Mouse (Mus musculus) left cerebral cortex, adult 8-10 months (tissue): ENCODE data around the gene Tnip1. TPM values are rescaled to one million over a fixed set of nuclear protein-coding genes. Genes with fewer than 3 reads are reported as not detected.

Experiments
- DNase-seq, 2 experiments: peaks; one replicate each; pipeline ENCODE4 v3.0.0; 2022; ENCODE audit warnings: low spot score in 2 of 2
- total RNA-seq, 4 experiments: library from RNA; stranded (reverse); gene quantifications; 2 replicates each; pipeline ENCODE4 v1.2.4; 2022

Tnip1 gene
- total RNA-seq, 4 experiments from 2014 or later: 33.0 to 36.3 (median 34.9) TPM

DNA sequence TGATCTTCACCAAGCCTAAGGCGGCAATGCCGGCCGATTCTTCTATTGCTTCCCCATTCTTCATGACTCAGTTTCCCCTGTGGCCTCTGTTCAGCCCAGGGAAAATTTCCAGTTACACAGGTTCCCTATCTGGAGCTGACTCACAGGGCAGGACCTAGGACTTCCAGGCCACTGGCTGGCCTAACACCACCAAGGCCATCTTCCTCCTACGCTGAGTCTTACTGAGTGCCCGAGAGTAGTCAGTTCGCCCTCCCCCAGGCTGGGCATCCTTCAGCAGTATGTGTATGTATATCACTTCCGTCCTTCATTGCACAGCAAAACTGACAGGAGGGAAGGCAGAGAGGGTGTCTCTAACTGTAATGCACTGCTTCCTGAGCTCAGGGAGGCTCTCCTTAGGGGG lies 28.5 kb downstream of the Tnip1 start:
- DNase-seq: no peak

DNA sequence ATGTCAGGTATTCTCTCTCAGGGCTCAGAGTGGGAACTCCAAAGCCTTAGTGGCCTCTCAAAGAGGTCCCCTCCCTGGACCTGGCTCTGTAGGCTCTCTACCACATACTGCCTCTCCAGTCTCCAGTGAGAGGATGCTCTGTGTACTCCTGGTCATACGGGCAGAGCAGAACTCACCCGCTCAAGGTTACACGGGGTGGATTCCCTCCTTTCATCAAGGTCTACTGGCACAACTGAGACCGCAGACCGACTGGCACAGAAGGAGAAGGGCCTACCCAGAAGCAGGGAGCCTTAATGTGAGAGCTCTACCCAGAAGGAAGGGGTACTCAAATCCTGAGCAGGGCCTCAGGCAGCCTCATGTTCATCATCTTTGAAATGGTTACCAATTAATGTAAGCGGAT lies 30.2 kb downstream of the Tnip1 start:
- no peak for DNase-seq

DNA sequence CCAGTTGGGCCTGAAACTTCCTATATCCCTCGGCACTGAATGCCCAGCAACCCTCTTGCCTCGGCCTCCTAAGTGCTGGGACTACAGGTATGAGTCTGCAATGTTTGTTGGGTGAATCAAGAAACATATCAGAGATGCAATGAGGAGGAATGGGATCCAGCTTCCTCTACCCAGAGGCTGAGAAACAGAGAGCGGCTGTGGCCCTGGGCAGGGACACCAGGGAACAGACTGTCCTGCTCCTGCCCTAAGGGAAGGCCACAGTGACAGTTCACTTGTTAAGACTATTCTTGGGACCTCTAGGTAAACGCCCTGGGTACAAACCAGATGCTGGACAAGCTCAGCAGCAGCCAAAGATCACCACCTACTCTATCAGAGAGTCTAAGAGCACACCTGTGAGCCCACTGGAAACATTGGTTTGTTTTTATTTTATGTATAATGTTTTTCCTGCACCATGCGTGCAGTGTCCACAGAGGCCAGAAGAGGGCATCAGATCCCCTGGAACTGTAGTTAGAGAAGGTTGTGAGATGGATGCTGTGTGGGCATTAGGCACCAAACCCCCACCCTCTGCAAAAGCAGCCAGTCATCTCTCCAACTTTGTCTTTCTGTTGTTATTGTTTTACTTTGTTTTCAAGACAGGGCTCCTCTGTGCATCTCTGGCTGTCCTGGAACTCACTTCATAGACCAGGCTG lies 31.2 kb downstream of the Tnip1 start:
- peak in 1 of 2 experiments; percentile 41 for DNase-seq

DNA sequence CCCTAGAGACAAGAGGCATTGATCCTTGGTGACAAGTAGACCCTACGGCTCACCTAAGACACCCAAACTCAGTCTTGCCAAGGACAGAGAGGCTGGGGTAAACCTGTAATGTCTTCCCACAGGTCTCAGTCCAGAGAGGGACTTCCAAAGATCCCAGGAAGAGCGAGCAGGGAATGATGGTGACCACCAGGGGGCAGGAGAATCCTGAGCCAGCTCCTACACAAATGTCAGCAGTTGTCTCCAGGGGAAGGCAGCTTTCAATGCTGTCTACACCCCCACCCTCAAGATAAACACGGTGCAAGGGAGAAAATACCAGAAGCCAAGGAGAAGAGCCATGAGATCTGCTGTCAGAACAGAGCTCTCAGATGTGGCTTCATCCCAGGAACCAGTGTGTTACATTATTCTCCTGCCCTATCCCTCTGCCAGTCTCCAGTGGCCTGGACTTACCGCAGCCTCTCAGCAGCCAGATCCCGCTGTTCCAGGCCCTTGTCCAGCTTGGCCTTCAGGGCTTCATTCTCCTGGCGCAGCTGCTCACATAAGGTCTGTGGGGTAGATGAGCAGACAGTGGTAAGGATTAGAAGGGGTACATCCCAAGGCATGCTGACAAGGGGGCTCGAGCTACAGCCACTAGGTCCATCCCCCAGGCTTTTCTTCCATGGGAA lies 32.3 kb downstream of the Tnip1 start:
- DNase-seq: no peak

- DNase-seq: no peak
Observed at GRCm38 (mm10) chr11:54929744-54930143, 33.0 kb downstream of the Tnip1 start.

GRCm38 (mm10) chr11:54929290-54929689 lies 33.4 kb downstream of the Tnip1 start:
- DNase-seq: no peak

DNA sequence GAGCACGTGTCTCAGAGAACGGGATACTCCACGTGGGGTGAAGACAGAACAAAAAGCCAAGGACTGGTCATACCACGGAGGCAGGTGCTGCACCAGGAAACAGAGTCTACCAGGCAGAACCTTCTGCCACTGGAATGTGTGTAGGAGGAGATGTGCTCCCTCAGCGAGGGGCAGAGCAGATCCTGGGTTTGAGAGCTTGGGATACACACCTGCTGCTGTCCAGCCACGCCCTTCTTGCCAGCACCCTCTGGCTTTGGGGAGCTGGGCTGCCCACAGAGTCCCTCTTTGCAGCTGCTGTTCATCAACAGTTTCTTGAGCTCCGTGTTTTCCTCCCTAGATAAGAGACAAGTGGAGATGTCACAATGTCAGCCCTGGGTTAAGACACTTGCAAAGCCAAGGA lies 33.8 kb downstream of the Tnip1 start:
- no peak for DNase-seq

GRCm38 (mm10) chr11:54928219-54928618 lies 34.5 kb downstream of the Tnip1 start:
- DNase-seq: no peak

DNA sequence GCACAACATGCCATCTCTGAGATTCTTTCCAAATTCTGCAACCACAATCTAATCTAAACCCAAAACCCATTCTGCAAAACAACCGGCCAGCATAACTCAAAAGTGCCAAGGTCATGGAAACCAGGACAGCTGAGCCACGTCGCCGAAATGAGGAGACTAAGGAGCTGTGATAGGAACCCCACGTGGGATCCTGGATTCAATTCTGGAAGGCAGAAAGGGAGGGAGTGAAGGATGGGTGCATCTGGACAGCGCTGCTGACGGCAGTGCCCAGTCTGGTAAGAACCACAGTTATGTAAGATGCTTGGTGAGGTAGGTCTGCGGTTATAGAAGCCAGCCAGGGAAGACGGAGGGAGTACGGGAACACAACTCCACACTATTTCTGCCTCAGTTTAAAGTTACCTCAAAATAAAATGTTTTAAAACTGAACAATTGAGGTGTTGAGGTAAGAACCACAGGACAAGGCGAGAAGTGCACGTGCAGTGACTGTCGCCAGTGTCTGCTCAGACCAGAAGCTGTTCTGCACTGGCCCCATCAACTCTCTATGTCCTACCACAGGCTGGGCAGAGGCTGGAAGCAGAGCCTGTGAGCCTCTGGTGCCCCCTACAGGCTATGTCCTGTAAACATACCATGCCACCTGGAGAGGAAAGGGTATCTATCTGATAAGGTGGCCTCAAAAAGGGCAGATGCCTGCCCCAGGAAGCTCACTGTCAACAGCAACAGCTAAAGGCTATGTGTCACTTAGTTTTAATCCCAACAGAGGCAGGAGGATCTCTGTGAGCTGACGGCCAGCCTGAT lies 35.2 kb downstream of the Tnip1 start:
- DNase-seq: peak in 1 of 2 experiments; percentile 39

- DNase-seq: no peak
Observed at GRCm38 (mm10) chr11:54924145-54924544, 38.6 kb downstream of the Tnip1 start.

DNA sequence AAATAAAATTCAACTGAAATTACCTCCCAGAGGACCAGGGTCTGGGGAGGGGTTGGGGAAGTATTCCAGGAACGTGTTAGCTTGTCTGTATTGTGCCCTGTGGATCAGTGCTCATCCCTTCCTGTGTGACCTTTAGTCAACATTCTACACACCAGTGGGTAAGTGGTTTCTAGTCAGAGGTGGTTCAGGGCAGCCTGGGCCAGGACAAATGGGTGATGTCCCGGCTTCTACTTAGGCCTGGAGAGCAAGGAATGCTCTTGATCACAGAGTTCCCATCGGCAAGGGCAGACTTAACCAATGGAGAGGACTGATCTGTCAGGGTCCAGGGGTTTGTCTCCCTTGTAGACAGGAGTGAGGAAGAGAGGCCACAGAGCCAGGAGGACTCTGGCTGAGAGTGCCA lies 40.2 kb downstream of the Tnip1 start:
- no peak for DNase-seq

DNA sequence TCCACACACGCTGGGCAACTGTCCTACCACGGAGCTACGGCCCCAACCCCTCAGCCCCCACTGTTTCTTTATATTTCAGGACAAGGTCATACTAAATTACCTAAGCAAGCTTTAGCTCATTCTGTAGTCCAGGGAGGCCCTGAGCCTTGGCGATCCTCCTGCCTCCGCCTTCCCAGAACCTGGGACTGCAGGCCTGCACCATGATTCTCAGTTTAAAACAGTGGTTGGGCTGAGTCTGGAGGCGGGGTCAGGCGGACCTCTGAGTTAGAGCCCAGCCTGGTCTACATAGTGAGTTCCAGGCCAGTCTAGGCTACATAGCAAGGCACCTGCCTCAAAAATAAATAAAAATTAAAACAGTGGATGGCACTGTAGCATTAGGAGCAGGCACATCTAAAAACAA lies 40.9 kb downstream of the Tnip1 start:
- no peak for DNase-seq

DNA sequence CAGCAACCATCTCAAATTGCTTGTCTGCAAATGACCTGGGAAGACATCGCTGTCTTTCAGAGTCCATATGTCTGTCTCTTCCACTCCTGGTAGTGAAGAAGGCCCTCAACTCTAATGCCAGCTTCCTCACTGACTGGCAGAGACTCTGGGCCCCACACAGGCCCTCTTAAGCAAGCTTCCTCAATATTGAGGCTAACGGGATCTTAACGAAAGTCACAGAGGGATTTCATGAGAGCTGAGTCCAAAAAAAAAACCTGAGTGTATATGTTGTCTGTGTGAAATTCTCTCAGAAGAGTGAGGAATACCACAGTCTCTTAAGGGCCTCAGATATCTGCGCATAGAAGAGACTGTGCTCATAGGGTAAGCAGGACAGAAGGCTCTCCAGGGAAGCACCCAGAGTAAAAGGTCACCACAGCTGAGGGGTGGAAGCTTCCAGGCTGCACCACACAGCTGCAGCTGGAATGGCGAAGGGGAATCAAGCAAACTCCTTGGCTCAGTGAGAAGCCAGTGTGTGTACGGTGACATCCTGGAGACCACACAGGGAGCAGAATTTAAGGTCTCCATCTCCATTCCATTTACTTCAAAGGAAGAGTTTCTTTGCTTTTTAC lies 41.6 kb downstream of the Tnip1 start:
- no peak for DNase-seq

DNA sequence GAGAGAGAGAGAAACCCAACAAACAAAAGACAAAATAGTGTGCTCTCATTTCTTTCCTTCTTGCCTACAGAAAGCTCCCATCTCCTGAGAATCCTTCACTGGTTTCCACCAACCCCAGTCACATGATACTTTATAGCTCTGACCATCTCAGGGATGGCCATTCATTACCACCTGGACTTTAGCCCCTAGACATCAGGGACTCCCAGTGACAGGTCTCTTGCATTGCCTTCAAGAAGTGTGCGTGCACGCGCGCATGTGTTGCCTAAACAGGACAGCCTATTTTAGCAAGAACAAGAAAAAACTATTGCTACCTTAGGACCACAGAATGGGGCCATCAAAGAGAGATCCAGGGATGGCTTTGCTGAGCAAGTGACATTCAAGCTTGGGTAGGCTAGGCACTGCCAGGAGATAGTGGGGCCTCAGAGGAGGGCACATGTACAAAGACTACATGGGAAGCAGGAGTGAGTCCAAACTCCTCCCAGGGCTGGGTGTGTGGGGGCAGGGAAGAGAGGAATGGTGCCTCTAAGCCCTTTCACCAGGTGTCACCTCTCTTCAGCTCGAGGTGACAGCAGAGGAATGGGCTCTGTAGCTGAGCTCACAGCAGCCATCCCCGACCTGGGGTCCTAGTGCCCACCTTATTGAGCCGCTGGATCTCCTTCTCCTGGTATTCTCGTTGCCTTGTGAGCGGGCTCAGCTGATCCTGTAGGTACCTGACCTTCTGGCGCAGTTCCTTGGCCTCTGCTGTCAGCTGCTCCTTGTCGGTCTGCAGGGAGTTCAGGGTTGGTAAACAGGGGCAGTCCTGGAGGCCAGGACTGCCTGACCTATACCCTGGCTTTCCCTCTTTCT lies 42.4 kb downstream of the Tnip1 start:
- no peak for DNase-seq

GRCm38 (mm10) chr11:54918273-54918672 lies 44.4 kb downstream of the Tnip1 start:
- DNase-seq: no peak

DNA sequence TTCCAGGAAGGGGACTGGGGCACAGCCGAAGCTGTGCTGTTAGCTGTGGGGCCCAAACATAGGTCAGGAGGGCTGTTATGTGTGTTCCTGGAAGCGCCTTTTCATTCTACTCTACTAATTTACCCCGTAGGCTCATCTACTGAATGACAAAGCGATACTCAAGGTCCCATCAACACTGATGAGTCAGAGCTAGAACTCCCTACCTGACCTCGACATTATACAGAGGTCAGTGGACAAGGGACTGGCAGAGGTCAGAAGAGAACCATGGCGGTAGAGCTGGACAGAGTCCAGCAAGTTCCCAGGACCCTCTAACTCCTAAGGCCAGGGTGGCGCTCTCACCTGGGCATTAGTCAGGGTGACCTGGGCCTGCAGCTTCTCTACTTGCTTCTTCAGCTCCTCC lies 45.3 kb downstream of the Tnip1 start:
- DNase-seq: no peak

GRCm38 (mm10) chr11:54913841-54914240 lies 48.9 kb downstream of the Tnip1 start:
- no peak for DNase-seq

DNA sequence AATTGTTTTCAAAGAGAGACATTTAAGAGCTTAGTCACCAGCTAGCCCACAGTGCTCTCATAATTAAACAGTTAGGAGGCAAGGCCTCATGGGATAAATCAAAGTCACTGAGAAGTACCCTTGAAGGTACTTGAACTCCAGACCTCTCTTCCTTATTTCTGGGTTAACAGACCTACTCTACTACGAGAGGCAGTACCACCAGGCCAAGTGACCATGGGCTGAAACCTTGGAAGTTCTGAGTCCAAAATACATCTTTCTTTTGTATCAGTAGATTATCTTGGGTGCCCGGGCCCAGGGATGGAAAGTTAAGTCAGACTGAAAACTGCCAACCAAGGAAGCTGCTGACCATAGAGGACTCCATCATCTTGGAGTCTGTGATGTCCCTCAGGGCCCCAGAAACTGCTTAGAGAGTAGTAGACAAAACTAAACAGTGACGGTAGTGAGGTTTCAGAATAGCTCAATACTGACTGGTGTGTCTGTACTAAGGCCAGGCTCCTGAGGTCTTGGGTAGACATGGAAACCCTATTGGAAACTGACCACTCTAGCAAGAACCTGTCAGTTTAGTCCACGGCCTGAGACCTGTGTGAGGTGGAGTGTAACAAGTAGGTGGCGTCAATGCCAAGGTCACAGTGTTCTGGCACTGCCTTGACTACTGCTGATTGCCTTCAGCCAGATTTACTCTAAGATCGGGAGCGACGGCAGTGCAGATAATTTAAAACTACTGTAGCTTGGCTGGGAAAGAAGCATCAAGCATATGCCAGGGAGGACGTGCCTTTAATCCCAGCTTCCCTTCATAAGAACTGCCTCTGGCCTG lies 50.0 kb downstream of the Tnip1 start:
- no peak for DNase-seq

DNA sequence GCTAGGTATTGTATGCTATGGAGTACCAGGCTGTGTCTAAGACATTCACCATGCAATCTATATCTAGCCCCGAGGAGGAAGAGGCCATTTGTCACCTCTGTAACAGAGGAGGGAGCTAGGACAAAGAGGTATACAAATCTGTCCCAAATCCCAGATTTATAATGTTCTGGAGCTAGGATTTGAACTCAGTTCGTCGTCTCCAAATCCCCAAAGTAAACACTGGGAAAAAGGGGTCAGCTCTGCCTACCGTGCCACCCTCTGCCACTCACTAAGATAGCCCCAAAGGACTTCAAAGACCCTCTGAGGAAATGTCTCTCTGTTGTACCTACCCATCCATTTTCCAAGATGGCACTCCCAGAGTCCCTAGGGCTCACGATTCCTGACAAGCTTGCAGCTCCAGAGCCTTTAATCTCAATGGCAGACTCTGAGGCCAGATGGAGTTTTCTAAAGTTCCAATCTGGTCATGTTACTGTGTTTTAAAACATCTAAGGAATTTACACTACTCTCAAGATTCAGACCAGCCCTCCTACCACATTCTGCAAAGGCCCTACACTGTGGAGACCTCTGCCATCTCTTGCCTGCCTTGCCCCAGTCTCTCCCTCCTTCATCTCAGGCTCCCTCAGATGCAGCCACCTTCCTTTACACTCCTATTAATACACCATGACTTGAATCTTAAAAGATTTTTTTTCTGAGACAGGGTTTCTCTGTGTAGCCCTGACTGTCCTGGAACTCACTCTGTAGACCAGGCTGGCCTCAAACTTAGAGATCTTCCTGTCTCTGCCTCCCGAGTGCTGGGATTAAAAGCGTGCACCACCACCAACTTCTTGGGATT lies 50.8 kb downstream of the Tnip1 start:
- no peak for DNase-seq
